Mouse (Mus musculus): ENCODE results near the gene Plekhb1.

DNA sequence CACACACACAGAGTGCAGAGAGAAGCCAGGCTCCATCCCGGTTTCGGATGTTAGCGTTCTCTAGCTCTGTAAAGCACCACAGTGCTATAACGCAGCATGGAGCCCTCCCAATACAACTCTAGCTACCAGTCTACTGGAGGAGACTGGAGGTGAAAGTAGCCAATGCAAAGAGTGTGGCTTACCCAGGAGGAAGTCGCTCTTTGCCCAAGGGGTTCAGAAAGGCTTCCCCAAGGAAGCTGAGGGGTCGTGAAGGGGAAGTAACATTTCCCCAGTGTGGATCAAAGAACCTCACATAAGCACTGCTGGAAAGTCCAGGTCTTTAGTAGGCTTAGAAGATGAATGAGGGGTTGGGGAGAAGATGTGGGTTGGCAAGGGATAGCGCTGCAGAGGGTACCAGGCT lies 950 bp downstream of the Plekhb1 start:
- TF ChIP-seq EP300 (IDR thresholded peaks at IDR 0.05; ENCODE audit: insufficient read depth, low read depth, low read length), result no peak
- no peak for TF ChIP-seq POLR2A (IDR thresholded peaks at IDR 0.05; ENCODE audit: insufficient read depth, low read length)
- TF ChIP-seq CTCF (IDR thresholded peaks at IDR 0.05; ENCODE audit: low read depth, low read length), result no peak

Measured in ES-Bruce4 (cell line).